Mouse (Mus musculus): ENCODE data around the gene Bmp4. TPM values are rescaled to one million over a fixed set of nuclear protein-coding genes. Genes with fewer than 3 reads are reported as not detected.

Bmp4 gene
- polyA plus RNA-seq, 1 experiment: 271 TPM

DNA sequence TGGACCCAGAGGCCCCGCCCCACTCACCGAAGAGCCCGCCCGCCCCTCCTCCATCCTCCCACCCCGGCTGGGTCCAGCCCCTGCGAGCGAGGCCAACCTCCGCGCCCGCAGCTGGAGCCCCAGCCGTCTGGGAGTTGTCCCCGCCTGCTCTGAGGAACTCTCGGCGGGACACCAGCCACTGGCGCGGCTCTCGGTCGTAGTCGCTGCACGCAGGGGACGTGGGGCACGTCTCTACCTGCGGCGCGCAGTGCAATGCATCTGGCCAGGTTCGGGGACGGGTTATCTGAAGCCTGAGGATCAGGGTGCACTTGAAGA lies 3.2 kb downstream of the Bmp4 start:
- peak overlapping the region; percentile 71 for H3K4me3 ChIP-seq (replicated peaks; ENCODE audit: extremely low read depth, low read depth, low read length)
- WGBS: 0% methylated on average over 27 of the region's 27 CpGs
- no peak for TF ChIP-seq CTCF (IDR thresholded peaks at IDR 0.05; ENCODE audit: insufficient read depth, low read length)
- peak; percentile 68; the same call in 1 of the 2 replicates for TF ChIP-seq POLR2A (IDR thresholded peaks at IDR 0.05; ENCODE audit: borderline replicate concordance, extremely low read depth, low read depth, low read length)
- no peaks in the 10 kb centered on the region for H3K4me1 ChIP-seq (ENCODE audit: control insufficient read depth, insufficient read depth, low read length)
- DNase-seq: peak; percentile 86

DNA sequence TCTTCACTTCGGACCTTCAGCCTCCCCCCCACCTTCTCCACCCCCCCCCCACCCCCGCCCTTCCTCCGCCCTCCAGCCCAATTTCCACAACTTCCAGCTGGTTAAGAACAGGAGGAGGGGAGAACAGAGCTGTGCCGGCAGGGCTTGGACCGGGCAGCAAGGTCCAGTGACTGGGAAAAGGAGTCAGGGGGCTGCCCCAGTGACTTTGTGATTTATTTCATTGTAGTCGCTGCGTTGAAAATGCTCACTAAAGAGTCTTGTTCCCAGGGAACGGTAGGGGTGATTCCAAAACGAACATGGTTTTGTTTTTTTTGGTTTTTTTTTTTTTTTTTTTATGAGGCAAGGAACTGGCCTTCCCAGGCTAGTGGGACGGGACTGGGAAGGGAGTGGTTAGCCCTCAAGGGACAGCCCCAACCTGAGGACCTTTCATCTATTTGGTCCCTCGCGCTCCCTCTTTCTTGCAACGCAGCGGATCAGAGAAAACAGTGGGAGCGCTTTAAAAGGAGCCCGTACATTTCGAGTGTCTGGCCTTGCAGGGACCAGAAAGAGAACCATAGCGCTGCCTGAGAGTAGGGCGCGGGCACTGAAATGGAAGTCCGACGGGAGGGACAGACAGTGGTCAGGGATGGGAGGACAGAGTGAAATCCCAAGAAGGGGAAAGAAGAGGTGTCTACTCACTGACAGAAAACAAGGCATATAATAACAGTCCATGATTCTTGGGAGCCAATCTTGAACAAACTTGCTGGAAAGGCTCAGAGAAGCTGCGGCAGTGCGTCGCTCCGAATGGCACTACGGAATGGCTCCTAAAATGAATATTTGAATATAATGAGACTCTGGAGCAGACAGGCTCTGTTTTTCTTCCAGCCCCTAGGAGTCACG lies 3.8 kb downstream of the Bmp4 start:
- TF ChIP-seq CTCF (IDR thresholded peaks at IDR 0.05; ENCODE audit: insufficient read depth, low read length) (no peak), POLR2A (IDR thresholded peaks at IDR 0.05; ENCODE audit: borderline replicate concordance, extremely low read depth, low read depth, low read length) (peak; percentile 80; the same call in 1 of the 2 replicates)
- no peaks in the 10 kb centered on the region for H3K4me1 ChIP-seq (ENCODE audit: control insufficient read depth, insufficient read depth, low read length)
- H3K4me3 ChIP-seq (replicated peaks; ENCODE audit: extremely low read depth, low read depth, low read length): peak overlapping the region; percentile 83
- DNase-seq: peak; percentile 37
- WGBS: under 1% methylated on average over 28 of the region's 28 CpGs

DNA sequence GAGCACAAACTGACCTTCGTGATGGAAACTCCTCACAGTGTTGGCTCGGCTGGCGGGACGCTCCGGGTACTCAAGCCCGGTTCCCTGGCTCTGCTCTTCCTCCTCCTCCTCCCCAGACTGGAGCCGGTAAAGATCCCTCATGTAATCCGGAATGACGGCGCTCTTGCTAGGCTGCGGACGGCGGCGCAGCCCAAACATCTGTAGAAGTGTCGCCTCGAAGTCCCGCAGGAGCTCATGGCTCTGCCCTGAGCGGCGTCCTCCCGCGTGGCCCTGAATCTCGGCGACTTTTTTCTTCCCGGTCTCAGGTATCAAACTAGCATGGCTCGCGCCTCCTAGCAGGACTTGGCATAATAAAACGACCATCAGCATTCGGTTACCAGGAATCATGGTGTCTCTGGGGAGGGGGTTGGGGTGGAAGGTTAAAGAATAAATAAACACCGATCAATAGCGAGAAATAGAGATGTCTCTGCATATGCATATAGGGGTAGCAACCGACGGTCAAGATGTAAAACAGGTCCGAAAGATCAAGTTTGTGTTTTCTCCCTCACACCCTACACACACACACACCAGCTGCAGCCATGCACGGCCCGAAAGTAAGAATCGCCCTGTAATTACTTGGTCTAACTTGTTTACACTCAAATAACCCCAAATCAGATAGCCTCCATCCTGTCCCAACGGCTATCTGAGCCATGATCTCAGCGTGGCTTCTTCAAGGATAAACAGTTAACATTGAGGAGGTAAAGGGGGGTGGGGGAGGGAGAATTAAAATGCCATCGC lies 4.6 kb downstream of the Bmp4 start:
- peak; percentile 52 for DNase-seq

DNA sequence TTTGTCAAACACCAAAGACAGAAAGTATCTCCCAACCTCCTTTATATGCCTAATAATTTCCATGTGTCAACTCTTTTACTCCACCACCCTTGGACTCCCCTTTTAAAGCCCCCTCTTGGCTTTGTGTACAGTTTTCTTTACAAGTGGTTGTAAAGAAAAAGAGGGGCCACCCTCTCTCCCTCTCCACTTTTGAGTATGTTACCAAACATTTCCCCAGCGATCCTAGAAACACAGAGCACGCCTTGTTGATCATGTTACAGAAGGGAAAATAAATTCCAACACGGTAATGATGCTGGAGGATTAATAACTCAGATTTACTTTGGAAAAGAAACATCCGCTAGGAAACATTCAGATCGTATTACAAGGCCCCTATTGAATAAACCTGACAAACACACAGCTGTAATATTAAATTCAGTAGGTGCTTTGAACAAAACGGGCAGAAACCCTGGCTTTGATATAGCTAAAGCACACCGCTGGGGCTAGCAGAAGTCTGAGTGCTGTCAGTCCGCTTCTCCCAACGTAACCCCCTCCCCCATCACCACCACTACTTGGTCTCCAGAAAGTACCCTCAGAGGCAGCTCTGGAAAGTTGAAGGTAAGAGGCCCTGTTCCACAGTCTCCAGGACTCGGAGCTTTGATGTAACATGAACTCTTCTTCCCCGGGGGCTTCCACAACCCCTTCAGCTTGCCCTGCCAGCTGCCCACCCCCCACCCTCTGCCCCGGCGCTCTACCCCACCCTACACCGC lies 5.3 kb downstream of the Bmp4 start:
- Histone ChIP-seq H3K4me3 (replicated peaks; ENCODE audit: extremely low read depth, low read depth, low read length) (peak overlapping the region; percentile 79), H3K4me1 (ENCODE audit: control insufficient read depth, insufficient read depth, low read length) (peaks cover 7% of the 10 kb centered on the region; the same call in 1 of the 2 replicates)
- 34% methylated on average over 14 of the region's 14 CpGs for WGBS
- TF ChIP-seq CTCF (IDR thresholded peaks at IDR 0.05; ENCODE audit: insufficient read depth, low read length) (no peak), POLR2A (IDR thresholded peaks at IDR 0.05; ENCODE audit: borderline replicate concordance, extremely low read depth, low read depth, low read length) (no peak)
- DNase-seq: peak; percentile 33

More for the DNA sequence above, 4.6 kb downstream of the Bmp4 start:
- TF ChIP-seq CTCF (IDR thresholded peaks at IDR 0.05; ENCODE audit: insufficient read depth, low read length): no peak
- no peak for TF ChIP-seq POLR2A (IDR thresholded peaks at IDR 0.05; ENCODE audit: borderline replicate concordance, extremely low read depth, low read depth, low read length)
- H3K4me1 ChIP-seq (ENCODE audit: control insufficient read depth, insufficient read depth, low read length): peaks cover 4% of the 10 kb centered on the region; the same call in 1 of the 2 replicates
- 2% methylated on average over 39 of the region's 39 CpGs for WGBS
- H3K4me3 ChIP-seq (replicated peaks; ENCODE audit: extremely low read depth, low read depth, low read length): peak overlapping the region; percentile 79

DNA sequence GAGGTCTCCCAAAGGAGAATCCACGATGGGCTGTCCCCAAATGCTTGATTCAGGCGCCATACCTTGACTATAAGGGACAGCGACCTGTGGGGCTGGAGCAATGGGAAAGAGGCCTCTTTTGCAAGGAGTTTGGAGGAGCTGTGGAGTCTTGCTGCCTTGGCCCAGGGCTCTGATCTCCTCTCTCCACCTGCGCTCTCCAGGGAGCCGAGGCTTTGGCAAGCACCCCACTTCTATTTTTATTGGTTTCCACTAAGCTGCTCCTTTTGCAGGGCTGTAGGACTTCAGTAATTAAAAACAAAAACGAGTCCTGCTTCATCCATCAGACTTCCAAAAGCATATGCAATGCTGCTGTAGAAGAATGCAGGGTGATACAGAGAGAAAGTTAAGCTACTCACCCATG lies 9.0 kb downstream of the Bmp4 start:
- peaks cover 7% of the 10 kb centered on the region; the same call in 1 of the 2 replicates for H3K4me1 ChIP-seq (ENCODE audit: control insufficient read depth, insufficient read depth, low read length)
- no peak overlapping the region for H3K4me3 ChIP-seq (replicated peaks; ENCODE audit: extremely low read depth, low read depth, low read length)
- whole genome bisulfite sequencing: 53% methylated on average over 6 of the region's 6 CpGs
- no peak for TF ChIP-seq CTCF (IDR thresholded peaks at IDR 0.05; ENCODE audit: insufficient read depth, low read length)
- TF ChIP-seq POLR2A (IDR thresholded peaks at IDR 0.05; ENCODE audit: borderline replicate concordance, extremely low read depth, low read depth, low read length): no peak
- DNase-seq: no peak

DNA sequence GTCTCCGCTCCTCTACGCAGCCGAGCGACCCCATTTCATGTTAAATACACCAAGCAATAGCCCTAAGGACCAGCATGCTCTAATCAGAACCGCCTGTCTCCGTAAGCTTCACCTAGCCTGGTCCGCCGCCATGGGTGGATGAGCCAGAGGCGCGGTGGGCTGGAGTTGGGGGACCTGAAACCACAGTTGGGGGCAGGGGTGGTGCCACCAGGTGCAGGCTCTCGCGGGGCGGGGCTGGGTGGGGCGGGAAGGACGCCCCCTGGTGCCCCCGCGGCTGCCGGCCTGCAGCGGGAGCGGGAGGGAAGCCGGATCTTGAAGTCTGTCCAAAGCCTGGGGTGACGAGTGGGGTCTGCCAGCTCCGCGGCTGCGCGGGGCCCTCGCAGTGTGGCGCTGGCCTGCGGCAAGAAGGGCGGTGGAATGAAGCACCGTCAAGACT lies 10.2 kb downstream of the Bmp4 start:
- 28% methylated on average over 31 of the region's 31 CpGs for WGBS
- peak; percentile 48 for DNase-seq
- H3K4me1 ChIP-seq (ENCODE audit: control insufficient read depth, insufficient read depth, low read length): peaks cover 9% of the 10 kb centered on the region
- TF ChIP-seq POLR2A (IDR thresholded peaks at IDR 0.05; ENCODE audit: borderline replicate concordance, extremely low read depth, low read depth, low read length) (no peak), CTCF (IDR thresholded peaks at IDR 0.05; ENCODE audit: insufficient read depth, low read length) (no peak)
- no peak overlapping the region for H3K4me3 ChIP-seq (replicated peaks; ENCODE audit: extremely low read depth, low read depth, low read length)

DNA sequence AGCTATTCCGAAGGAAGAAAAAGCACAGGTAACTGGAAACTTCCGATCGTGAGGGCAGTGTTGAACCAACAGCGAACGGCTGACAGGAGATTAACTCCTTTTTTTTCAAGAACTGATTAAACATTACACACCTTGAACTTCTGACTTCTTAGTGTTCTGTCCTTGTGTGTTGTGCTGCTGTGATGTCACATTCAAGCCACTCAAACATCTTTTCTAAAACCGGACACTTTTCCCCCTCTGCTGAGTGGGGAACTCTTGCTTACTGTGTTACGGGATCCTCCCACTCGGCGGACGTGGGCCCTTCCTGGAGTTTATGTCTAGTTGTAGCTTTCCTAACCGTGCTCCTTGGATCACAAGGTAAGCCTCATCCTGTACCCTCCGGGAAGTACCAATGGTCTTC lies 11.2 kb downstream of the Bmp4 start, which contains the start of gene Gm15217:
Gene Gm15217 (plus strand): TSS at position 130 of the 400 bp plus-strand sequence.
- DNase-seq: no peak
- peaks cover 9% of the 10 kb centered on the region for H3K4me1 ChIP-seq (ENCODE audit: control insufficient read depth, insufficient read depth, low read length)
- H3K4me3 ChIP-seq (replicated peaks; ENCODE audit: extremely low read depth, low read depth, low read length): no peak within 1 kb of the TSS
- TF ChIP-seq CTCF (IDR thresholded peaks at IDR 0.05; ENCODE audit: insufficient read depth, low read length) (no peak), POLR2A (IDR thresholded peaks at IDR 0.05; ENCODE audit: borderline replicate concordance, extremely low read depth, low read depth, low read length) (no peak)
- WGBS: 70% methylated on average over 12 of the region's 12 CpGs

DNA sequence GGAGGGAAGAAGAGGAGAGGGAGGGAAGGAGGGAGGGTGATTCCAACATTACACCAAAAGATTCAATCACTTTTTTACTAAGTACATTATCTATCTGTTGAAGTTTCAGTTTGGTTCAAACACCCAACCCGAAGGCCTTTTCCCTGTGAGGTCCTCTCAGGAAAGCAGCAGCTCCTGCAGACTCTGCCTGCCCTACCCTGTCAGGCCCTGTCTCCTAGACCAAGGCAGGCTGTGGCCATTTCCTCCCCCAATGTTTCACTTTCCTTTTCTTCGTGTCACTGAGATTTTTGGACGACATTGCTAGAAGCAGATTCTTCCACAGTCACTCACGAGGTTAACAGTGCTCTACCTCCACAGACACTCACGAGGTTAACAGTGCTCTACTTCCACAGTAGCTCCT lies 14.7 kb downstream of the Bmp4 start:
- 34% methylated on average over 5 of the region's 5 CpGs for WGBS
- TF ChIP-seq CTCF (IDR thresholded peaks at IDR 0.05; ENCODE audit: insufficient read depth, low read length): no peak
- TF ChIP-seq POLR2A (IDR thresholded peaks at IDR 0.05; ENCODE audit: borderline replicate concordance, extremely low read depth, low read depth, low read length): no peak
- no peak for DNase-seq
- H3K4me1 ChIP-seq (ENCODE audit: control insufficient read depth, insufficient read depth, low read length): peaks cover 4% of the 10 kb centered on the region
- no peak overlapping the region for H3K4me3 ChIP-seq (replicated peaks; ENCODE audit: extremely low read depth, low read depth, low read length)

DNA sequence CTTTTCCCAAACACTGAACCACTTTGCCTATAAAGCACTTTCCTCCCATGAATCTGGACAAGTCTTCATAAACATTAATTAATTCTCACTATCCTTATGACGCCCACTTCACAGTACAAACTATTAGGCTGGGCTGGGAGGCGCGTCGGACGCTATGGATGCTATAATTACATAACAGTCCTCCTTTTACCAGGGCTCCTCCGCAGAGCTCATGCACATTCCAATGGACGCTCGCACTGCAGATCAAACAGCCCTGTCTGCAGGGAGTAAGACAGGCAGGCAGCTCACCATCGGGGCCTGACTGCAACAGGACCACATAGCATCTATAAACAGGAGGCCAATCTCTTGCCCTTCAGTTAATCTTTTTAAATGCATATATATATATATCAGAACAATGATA lies 18.0 kb downstream of the Bmp4 start:
- no peak for TF ChIP-seq CTCF (IDR thresholded peaks at IDR 0.05; ENCODE audit: insufficient read depth, low read length)
- TF ChIP-seq POLR2A (IDR thresholded peaks at IDR 0.05; ENCODE audit: borderline replicate concordance, extremely low read depth, low read depth, low read length): no peak
- Histone ChIP-seq H3K4me1 (ENCODE audit: control insufficient read depth, insufficient read depth, low read length) (peaks cover 2% of the 10 kb centered on the region; the same call in 1 of the 2 replicates), H3K4me3 (replicated peaks; ENCODE audit: extremely low read depth, low read depth, low read length) (no peak overlapping the region)
- DNase-seq: no peak
- 70% methylated on average over 9 of the region's 9 CpGs for WGBS

All from lung, adult 2 months (tissue).